Mouse (Mus musculus) lung, postnatal 4 days (tissue): ENCODE data around the gene Kcnn3.

Experiments
- DNase-seq, 2 experiments: peaks; one replicate each; pipeline ENCODE4 v3.0.0; 2021

Kcnn3 gene

GRCm38 (mm10) chr3:89520618-89521502 is 896 bp downstream of the Kcnn3 start:
- peak; percentile 71 to 75 for DNase-seq

GRCm38 (mm10) chr3:89521503-89521854 is 1.5 kb downstream of the Kcnn3 start:
- no peak for DNase-seq

GRCm38 (mm10) chr3:89522450-89523128 is 2.6 kb downstream of the Kcnn3 start:
- no peak for DNase-seq

GRCm38 (mm10) chr3:89526298-89527090 is 6.5 kb downstream of the Kcnn3 start:
- peak; percentile 33 to 36 for DNase-seq

- DNase-seq: peak in 1 of 2 experiments; percentile 28
These were observed 9.8 kb downstream of the Kcnn3 start for GRCm38 (mm10) chr3:89529796-89530195.

GRCm38 (mm10) chr3:89534566-89535097 is 14.7 kb downstream of the Kcnn3 start:
- peak; percentile 38 to 73 for DNase-seq

GRCm38 (mm10) chr3:89535147-89535546 is 15.2 kb downstream of the Kcnn3 start:
- DNase-seq: no peak

GRCm38 (mm10) chr3:89539036-89539739 is 19.2 kb downstream of the Kcnn3 start:
- DNase-seq: no peak

GRCm38 (mm10) chr3:89539740-89540370 is 19.9 kb downstream of the Kcnn3 start:
- DNase-seq: peak in 1 of 2 experiments; percentile 40

GRCm38 (mm10) chr3:89540371-89540743 is 20.4 kb downstream of the Kcnn3 start:
- no peak for DNase-seq

GRCm38 (mm10) chr3:89546951-89547350 is 27.0 kb downstream of the Kcnn3 start:
- no peak for DNase-seq

GRCm38 (mm10) chr3:89548805-89549204 is 28.8 kb downstream of the Kcnn3 start:
- DNase-seq: no peak

- peak in 1 of 2 experiments; percentile 28 for DNase-seq
These were observed 29.5 kb downstream of the Kcnn3 start for GRCm38 (mm10) chr3:89549488-89549887.

GRCm38 (mm10) chr3:89551880-89552279 is 31.9 kb downstream of the Kcnn3 start:
- DNase-seq: no peak

- DNase-seq: no peak
These were observed 33.5 kb downstream of the Kcnn3 start for GRCm38 (mm10) chr3:89553432-89553831.

GRCm38 (mm10) chr3:89553946-89554345 is 34.0 kb downstream of the Kcnn3 start:
- DNase-seq: no peak

- DNase-seq: no peak
These were observed 34.6 kb downstream of the Kcnn3 start for GRCm38 (mm10) chr3:89554587-89554986.

- no peak for DNase-seq
These were observed 37.8 kb downstream of the Kcnn3 start for GRCm38 (mm10) chr3:89557811-89558210.

GRCm38 (mm10) chr3:89558972-89559910 is 39.3 kb downstream of the Kcnn3 start:
- no peak for DNase-seq

- DNase-seq: no peak
These were observed 41.4 kb downstream of the Kcnn3 start for GRCm38 (mm10) chr3:89561386-89561785.

GRCm38 (mm10) chr3:89565371-89565770 is 45.4 kb downstream of the Kcnn3 start:
- no peak for DNase-seq
